Mouse (Mus musculus): Measurements from ENCODE around the gene Hdx. TPM values are rescaled to one million over a fixed set of nuclear protein-coding genes. Genes with fewer than 3 reads are reported as not detected.

The Hdx gene
- 1 to 10 TPM; 1.0 to 1.1 TPM for total RNA-seq (2021)
- long read RNA-seq, experiment 1, result 0 reads
- long read RNA-seq, experiment 2, result 0 reads

- DNase-seq, result peak; percentile 66 to 76
Measured at GRCm38 (mm10) chrX:111696356-111697282, at the start of gene Hdx. Hdx (minus strand) TSS chrX:111697079.

GRCm38 (mm10) chrX:111685665-111686064, 11.2 kb downstream of the Hdx start:
- DNase-seq, result no peak

GRCm38 (mm10) chrX:111671685-111672084, 25.2 kb downstream of the Hdx start:
- no peak for DNase-seq

- no peak for DNase-seq
Measured at GRCm38 (mm10) chrX:111660381-111660780, 36.5 kb downstream of the Hdx start.

GRCm38 (mm10) chrX:111658671-111659070, 38.2 kb downstream of the Hdx start:
- no peak for DNase-seq

- DNase-seq, result no peak
Measured at GRCm38 (mm10) chrX:111644945-111645344, 51.9 kb downstream of the Hdx start.

- DNase-seq, result no peak
Measured at GRCm38 (mm10) chrX:111640616-111641015, 56.3 kb downstream of the Hdx start.

GRCm38 (mm10) chrX:111597631-111598161, 99.2 kb downstream of the Hdx start:
- DNase-seq, result no peak

GRCm38 (mm10) chrX:111587616-111588015, 109.3 kb downstream of the Hdx start:
- no peak for DNase-seq

- no peak for DNase-seq
Measured at GRCm38 (mm10) chrX:111577044-111577443, 119.8 kb downstream of the Hdx start.

- no peak for DNase-seq
Measured at GRCm38 (mm10) chrX:111537859-111538258, 159.0 kb downstream of the Hdx start, which contains the start of gene Rps6ka6. Rps6ka6 (minus strand) TSS chrX:111537959.

Other genes starting within 250 kb of the Hdx start
- 1 to 10 TPM; 1.2 to 2.2 TPM for gene Rps6ka6, start 159.1 kb downstream of the Hdx start, total RNA-seq (2021)
- 1 to 10 TPM; 2.5 to 3.6 TPM for gene Gm45194, start 194.3 kb upstream of the Hdx start, total RNA-seq (2021)

Measured in adrenal gland, postnatal 36 days (tissue).